Mouse (Mus musculus): Measurements from ENCODE around the gene Stat5b.

DNA sequence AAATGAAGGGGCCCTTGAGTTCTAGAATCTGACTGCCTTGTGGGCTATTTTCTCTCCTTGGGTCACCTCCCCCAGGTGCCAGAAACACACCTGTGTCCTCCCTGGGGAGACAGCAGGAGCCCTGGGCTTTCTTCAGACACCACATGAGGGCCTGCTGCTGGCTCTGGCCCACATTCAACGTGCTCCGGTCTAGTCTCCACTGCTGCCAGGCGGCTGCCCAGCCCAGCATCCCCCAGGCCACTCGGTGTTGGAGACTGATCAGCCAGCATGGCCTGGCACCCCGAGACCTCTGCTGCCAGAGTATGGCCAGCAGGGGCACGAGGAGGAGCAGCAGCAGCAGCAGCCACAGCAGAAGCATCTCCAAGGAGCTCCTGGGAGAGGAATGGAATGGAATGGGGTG lies 80.5 kb downstream of the Stat5b start:
- TF ChIP-seq CTCF (IDR thresholded peaks at IDR 0.05; ENCODE audit: insufficient read depth, low read length), result no peak
- no peak for TF ChIP-seq POLR2A (IDR thresholded peaks at IDR 0.05; ENCODE audit: borderline replicate concordance, extremely low read depth, low read depth, low read length)

Measured in lung, adult 2 months (tissue).